Mouse (Mus musculus): Measurements from ENCODE around the gene Slfn2.

Gene Slfn2

DNA sequence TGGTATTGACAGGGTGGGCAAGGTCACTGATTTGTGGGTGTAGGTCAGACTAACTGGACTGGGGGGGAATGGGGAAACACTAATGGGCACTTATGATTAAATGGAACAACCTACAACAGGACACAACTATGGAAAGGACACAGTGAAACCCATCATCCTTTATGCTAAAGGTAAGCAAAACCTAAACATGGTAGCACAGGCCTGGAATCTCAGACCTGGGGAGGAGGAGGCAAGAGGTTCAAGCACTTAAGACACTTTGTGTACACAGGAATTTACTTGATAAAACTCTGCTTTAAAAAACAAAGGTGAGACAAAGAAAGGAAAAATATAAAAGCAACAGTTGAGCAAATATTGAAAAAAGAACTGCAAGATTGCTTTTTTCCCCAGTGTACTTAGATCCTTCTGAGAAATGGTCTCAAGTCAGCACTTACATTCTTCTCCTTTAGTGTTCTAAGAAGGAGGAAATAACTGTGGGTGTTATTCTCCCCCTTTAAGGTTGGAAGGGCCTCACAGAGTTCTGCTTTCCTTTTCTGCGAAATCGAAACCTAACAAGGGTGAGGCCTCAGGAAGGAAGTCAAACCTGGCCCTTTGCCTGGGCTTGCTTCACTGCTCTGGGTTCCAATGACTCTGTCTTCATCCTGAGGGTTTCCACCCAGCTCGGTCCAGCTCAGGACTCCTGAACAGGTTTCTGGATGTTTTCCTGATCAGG is 13.0 kb downstream of the Slfn2 start:
- DNase-seq (ENCODE audit: low spot score): no peak

DNA sequence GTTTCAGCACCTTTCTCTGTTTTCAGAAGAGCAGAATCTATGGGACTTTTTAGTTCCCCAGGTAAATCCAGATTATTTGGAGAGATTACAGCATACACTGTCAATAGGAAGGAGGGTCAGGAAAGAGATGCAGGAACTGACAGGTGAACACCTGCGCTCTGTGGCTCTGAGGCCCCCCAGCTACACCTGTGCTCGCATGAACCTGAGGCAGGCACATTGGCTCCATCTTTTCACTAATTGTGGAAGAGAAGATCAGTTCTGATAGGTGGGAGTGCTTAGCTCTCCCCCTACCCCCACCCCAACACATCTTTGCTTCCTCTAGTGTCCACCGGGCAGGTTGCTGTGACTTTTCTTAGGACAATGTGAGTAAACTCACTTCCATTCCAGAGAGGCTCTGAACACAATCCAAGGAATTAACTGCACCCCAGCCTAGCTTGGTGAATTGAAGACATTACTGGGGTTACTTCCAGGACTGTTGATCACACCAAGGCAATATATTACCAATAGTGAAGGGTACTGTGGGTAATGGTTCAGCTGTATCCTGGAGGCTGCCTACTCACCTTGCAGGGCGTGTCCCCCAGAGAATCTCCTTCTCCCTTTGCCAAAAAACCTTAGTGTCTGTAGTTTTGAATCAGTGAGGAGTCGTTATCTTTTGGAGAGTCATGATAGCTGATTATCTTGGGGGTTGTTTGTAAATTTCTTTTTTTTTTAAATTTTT is 13.7 kb downstream of the Slfn2 start:
- no peak for DNase-seq (ENCODE audit: low spot score)

GRCm38 (mm10) chr11:83079487-83080199 is 14.7 kb downstream of the Slfn2 start:
- no peak for DNase-seq (ENCODE audit: low spot score)

DNA sequence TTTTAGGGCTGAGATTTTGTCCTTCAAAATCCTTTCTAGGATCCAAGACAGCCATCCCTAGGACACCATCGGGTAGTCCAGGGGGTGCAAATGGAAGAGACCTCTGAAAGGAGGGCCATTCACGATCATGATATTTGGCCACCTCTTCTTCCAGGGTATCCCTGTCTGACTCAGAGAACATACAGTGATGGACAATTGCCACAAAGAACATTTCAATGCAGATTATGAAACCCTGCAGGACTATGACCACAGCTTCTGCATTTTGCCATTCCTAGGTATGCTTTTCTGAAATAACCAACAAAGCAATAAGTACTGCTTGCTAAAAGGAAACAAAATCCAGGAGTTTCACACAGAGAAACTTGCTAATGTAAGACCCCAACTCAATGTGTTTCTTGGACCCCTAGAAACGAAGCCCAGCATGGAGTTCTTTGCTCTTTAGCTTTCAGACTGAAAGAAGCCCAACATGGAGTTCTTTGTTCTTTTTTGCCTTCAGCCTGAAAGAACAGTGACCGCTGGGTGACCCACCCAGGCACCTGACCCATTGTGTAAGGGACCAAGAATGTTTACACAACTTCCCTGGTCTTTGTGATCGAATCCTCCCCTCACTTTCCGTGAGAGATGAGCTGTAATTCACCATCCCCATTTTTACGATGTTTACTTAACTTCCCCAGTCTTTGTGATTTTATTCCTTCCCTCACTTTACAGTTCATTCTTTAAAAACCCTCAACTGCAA is 18.0 kb downstream of the Slfn2 start:
- no peak for DNase-seq (ENCODE audit: low spot score)

GRCm38 (mm10) chr11:83084161-83084560 is 19.2 kb downstream of the Slfn2 start:
- no peak for DNase-seq (ENCODE audit: low spot score)

- DNase-seq (ENCODE audit: low spot score): no peak
These were observed 19.8 kb downstream of the Slfn2 start for GRCm38 (mm10) chr11:83084761-83085160.

GRCm38 (mm10) chr11:83115138-83115537 is 50.2 kb downstream of the Slfn2 start:
- DNase-seq (ENCODE audit: low spot score): no peak

DNA sequence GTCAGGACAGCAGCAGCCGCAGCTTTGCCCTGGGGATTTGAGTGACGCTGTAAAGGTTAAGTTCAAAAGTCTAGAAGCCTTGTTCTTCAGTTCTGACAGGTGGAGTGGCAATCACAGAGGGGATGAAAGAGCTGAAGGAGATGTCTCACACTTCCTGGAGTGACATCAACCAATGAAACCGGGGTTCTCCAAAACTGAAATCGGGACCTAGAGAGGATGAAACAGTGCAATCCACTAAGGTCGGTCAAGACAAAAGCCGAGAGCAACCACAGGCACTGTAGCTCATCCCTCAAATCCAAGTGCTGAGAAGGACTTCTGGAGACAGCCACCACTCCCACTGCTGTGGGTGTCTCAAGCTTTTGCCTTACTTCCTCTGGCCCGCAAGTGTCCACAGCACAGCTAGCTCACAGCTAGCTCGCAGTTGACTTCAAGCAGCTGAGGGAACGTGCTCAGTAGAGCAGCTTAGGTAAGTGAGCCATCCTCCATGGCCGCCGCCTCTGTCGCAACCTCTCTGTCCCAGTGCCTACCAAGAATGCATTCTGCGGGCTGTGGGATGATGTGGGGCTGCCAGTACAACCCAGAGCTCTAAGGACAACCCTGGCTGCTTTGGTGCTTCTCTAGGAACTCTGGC is 51.8 kb downstream of the Slfn2 start, which contains the start of gene Slfn1:
Slfn1 (plus strand) TSS at position 253 of the 631 bp plus-strand sequence.
- DNase-seq (ENCODE audit: low spot score): no peak

DNA sequence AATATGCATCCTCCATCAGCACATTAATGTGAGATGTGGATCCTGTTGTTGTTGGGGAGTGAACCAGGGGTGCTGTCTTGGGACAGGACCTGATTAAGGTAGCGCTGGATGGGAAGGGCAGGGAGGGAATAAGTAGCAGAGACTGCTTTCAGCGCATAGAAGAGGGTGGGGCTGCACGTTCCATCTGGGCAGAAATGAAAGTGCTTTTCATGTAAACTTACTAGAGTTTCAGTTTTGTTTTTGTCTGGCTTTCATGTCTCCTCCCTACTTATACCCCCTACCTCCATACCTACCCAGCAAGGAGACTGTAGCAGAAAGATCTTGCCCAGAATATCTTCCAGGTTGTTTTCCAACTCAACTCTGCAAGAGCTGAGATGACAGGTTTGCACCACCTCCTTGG is 53.1 kb downstream of the Slfn2 start:
- no peak for DNase-seq (ENCODE audit: low spot score)

Measured in urinary bladder, postnatal 25 days (tissue).